In genomic region chr13:101287131-101287530, GRCm38 (mm10) we compare ENCODE assay signal across 23 mouse cellular contexts.
"Had no signal": no experiment of that assay in that cellular context is flagged by ENCODE, and none has a peak within 500 bp of the region (broad histone marks: within the 10 kb centered on the region; RNA-seq: fewer than 3 reads in every experiment).

No protein-coding gene starts in this region.

- H3K36me3 ChIP-seq: kidney, embryonic 15.5 days; limb, embryonic 12.5 days; limb, embryonic 15.5 days; liver, embryonic 13.5 days; midbrain, embryonic 12.5 days; midbrain, embryonic 15.5 days; neural tube, embryonic 13.5 days had no signal

- H3K27me3 ChIP-seq: kidney, embryonic 15.5 days; limb, embryonic 12.5 days; limb, embryonic 15.5 days; liver, embryonic 13.5 days; midbrain, embryonic 12.5 days; midbrain, embryonic 15.5 days; neural tube, embryonic 13.5 days had no signal

- H3K4me2 ChIP-seq: kidney, embryonic 15.5 days; limb, embryonic 12.5 days; limb, embryonic 15.5 days; liver, embryonic 13.5 days; midbrain, embryonic 12.5 days; midbrain, embryonic 15.5 days; neural tube, embryonic 13.5 days had no signal

- H3K9ac ChIP-seq: kidney, embryonic 15.5 days; limb, embryonic 12.5 days; limb, embryonic 15.5 days; liver, embryonic 13.5 days; midbrain, embryonic 12.5 days; midbrain, embryonic 15.5 days; neural tube, embryonic 13.5 days had no signal

- H3K4me3 ChIP-seq: kidney, embryonic 15.5 days; limb, embryonic 12.5 days; limb, embryonic 15.5 days; liver, embryonic 13.5 days; midbrain, embryonic 12.5 days; midbrain, embryonic 15.5 days; myocyte; neural tube, embryonic 13.5 days had no signal

- DNase-seq: kidney, adult 18-20 months; kidney, postnatal 10 days; kidney, postnatal 36 days; left cerebral cortex, postnatal 4 days; liver, embryonic 13.5 days; lung, adult 2 months; lung, postnatal 14 days; lung, postnatal 4 days; right cerebral cortex, adult 18-20 months; right cerebral cortex, postnatal 14 days; right cerebral cortex, postnatal 4 days; thymus, adult 2 months; thymus, postnatal 14 days; thymus, postnatal 4 days had no signal

- H3K4me1 ChIP-seq: kidney, embryonic 15.5 days; limb, embryonic 12.5 days; limb, embryonic 15.5 days; liver, embryonic 13.5 days; neural tube, embryonic 13.5 days had no signal

- ATAC-seq: intestine, embryonic 16.5 days had no signal

- H3K27ac ChIP-seq: kidney, embryonic 15.5 days; limb, embryonic 12.5 days; limb, embryonic 15.5 days; liver, embryonic 13.5 days; midbrain, embryonic 12.5 days; midbrain, embryonic 15.5 days; neural tube, embryonic 13.5 days; stomach, postnatal 0 days had no signal

- H3K9me3 ChIP-seq: kidney, embryonic 15.5 days; limb, embryonic 12.5 days; limb, embryonic 15.5 days; liver, embryonic 13.5 days; midbrain, embryonic 15.5 days; neural tube, embryonic 13.5 days had no signal
